Mouse (Mus musculus): ENCODE results near the gene Tmem266. TPM values are rescaled to one million over a fixed set of nuclear protein-coding genes. Genes with fewer than 3 reads are reported as not detected.

Tmem266 gene
- polyA plus RNA-seq, 1 experiment from 2014 or later: 0.52 TPM

GRCm38 (mm10) chr9:55410430-55410829 is 83.7 kb downstream of the Tmem266 start:
- DNase-seq (ENCODE audit: low spot score): no peak
- H3K4me1 ChIP-seq: peaks cover 57% of the 10 kb centered on the region
- no peak overlapping the region for H3K27ac ChIP-seq (replicated peaks)
- no peak overlapping the region for H3K4me3 ChIP-seq
- H3K9me3 ChIP-seq: no peaks in the 10 kb centered on the region
- WGBS: 59% methylated on average over 6 of the region's 6 CpGs
- no peaks in the 10 kb centered on the region; the same call in 1 of the 2 replicates for H3K27me3 ChIP-seq (replicated peaks; ENCODE audit: low read depth, poor library complexity, severe bottlenecking)
- no peaks in the 10 kb centered on the region for H3K36me3 ChIP-seq (replicated peaks)

- no peak overlapping the region for H3K4me3 ChIP-seq
- no peaks in the 10 kb centered on the region for H3K9me3 ChIP-seq
- 36% methylated on average over 6 of the region's 6 CpGs for WGBS
- no peaks in the 10 kb centered on the region; the same call in 1 of the 2 replicates for H3K27me3 ChIP-seq (replicated peaks; ENCODE audit: low read depth, poor library complexity, severe bottlenecking)
- H3K4me1 ChIP-seq: peaks cover 52% of the 10 kb centered on the region
- no peak for DNase-seq (ENCODE audit: low spot score)
- no peak overlapping the region; the same call in 1 of the 2 replicates for H3K27ac ChIP-seq (replicated peaks)
- no peaks in the 10 kb centered on the region for H3K36me3 ChIP-seq (replicated peaks)
Observed at GRCm38 (mm10) chr9:55411154-55411553, 84.4 kb downstream of the Tmem266 start.

GRCm38 (mm10) chr9:55421786-55422185 is 95.1 kb downstream of the Tmem266 start:
- DNase-seq (ENCODE audit: low spot score): no peak
- Histone ChIP-seq H3K4me3 (no peak overlapping the region), H3K4me1 (peaks cover 29% of the 10 kb centered on the region), H3K36me3 (replicated peaks) (no peaks in the 10 kb centered on the region), H3K27me3 (replicated peaks; ENCODE audit: low read depth, poor library complexity, severe bottlenecking) (no peaks in the 10 kb centered on the region), H3K27ac (replicated peaks) (no peak overlapping the region), H3K9me3 (peaks cover 12% of the 10 kb centered on the region)
- WGBS: 88% methylated on average over 3 of the region's 3 CpGs

GRCm38 (mm10) chr9:55423451-55424424 is 97.0 kb downstream of the Tmem266 start:
- no peaks in the 10 kb centered on the region for H3K27me3 ChIP-seq (replicated peaks; ENCODE audit: low read depth, poor library complexity, severe bottlenecking)
- H3K36me3 ChIP-seq (replicated peaks): no peaks in the 10 kb centered on the region
- 80% methylated on average over 14 of the region's 14 CpGs for whole genome bisulfite sequencing
- no peak for DNase-seq (ENCODE audit: low spot score)
- peaks cover 34% of the 10 kb centered on the region for H3K4me1 ChIP-seq
- peak overlapping the region; percentile 64; the same call in 1 of the 2 replicates for H3K27ac ChIP-seq (replicated peaks)
- H3K4me3 ChIP-seq: no peak overlapping the region
- H3K9me3 ChIP-seq: peaks cover 12% of the 10 kb centered on the region

- H3K4me1 ChIP-seq: peaks cover 46% of the 10 kb centered on the region
- H3K9me3 ChIP-seq: peaks cover 12% of the 10 kb centered on the region
- WGBS: 34% methylated on average over 7 of the region's 7 CpGs
- H3K4me3 ChIP-seq: no peak overlapping the region
- H3K27ac ChIP-seq (replicated peaks): peak overlapping the region; percentile 64
- DNase-seq (ENCODE audit: low spot score): peak; percentile 61
- H3K27me3 ChIP-seq (replicated peaks; ENCODE audit: low read depth, poor library complexity, severe bottlenecking): peaks cover 8% of the 10 kb centered on the region
- no peaks in the 10 kb centered on the region for H3K36me3 ChIP-seq (replicated peaks)
Observed at GRCm38 (mm10) chr9:55425271-55425810, 98.6 kb downstream of the Tmem266 start.

- Histone ChIP-seq H3K36me3 (replicated peaks) (no peaks in the 10 kb centered on the region), H3K4me3 (no peak overlapping the region; the same call in 1 of the 2 replicates), H3K27ac (replicated peaks) (peak overlapping the region; percentile 66), H3K27me3 (replicated peaks; ENCODE audit: low read depth, poor library complexity, severe bottlenecking) (peaks cover 29% of the 10 kb centered on the region), H3K4me1 (peaks cover 41% of the 10 kb centered on the region), H3K9me3 (no peaks in the 10 kb centered on the region)
- 32% methylated on average over 12 of the region's 12 CpGs for WGBS
- peak; percentile 84 for DNase-seq (ENCODE audit: low spot score)
Observed at GRCm38 (mm10) chr9:55429242-55429975, 102.7 kb downstream of the Tmem266 start.

GRCm38 (mm10) chr9:55430133-55430532 is 103.4 kb downstream of the Tmem266 start:
- Histone ChIP-seq H3K4me3 (peak overlapping the region; percentile 32), H3K9me3 (no peaks in the 10 kb centered on the region), H3K4me1 (peaks cover 33% of the 10 kb centered on the region), H3K36me3 (replicated peaks) (no peaks in the 10 kb centered on the region), H3K27me3 (replicated peaks; ENCODE audit: low read depth, poor library complexity, severe bottlenecking) (peaks cover 29% of the 10 kb centered on the region), H3K27ac (replicated peaks) (peak overlapping the region; percentile 66)
- DNase-seq (ENCODE audit: low spot score): peak; percentile 63
- 21% methylated on average over 20 of the region's 20 CpGs for WGBS

GRCm38 (mm10) chr9:55432306-55433289 is 105.9 kb downstream of the Tmem266 start:
- H3K9me3 ChIP-seq: no peaks in the 10 kb centered on the region

GRCm38 (mm10) chr9:55433875-55434274 is 107.2 kb downstream of the Tmem266 start:
- 84% methylated on average over 5 of the region's 5 CpGs for WGBS
- no peaks in the 10 kb centered on the region for H3K9me3 ChIP-seq
- H3K27ac ChIP-seq (replicated peaks): no peak overlapping the region
- no peak for DNase-seq (ENCODE audit: low spot score)
- H3K4me1 ChIP-seq: peaks cover 10% of the 10 kb centered on the region
- peaks cover 29% of the 10 kb centered on the region for H3K27me3 ChIP-seq (replicated peaks; ENCODE audit: low read depth, poor library complexity, severe bottlenecking)
- H3K36me3 ChIP-seq (replicated peaks): no peaks in the 10 kb centered on the region
- H3K4me3 ChIP-seq: no peak overlapping the region

More at GRCm38 (mm10) chr9:55432306-55433289, 105.9 kb downstream of the Tmem266 start:
- peaks cover 14% of the 10 kb centered on the region for H3K4me1 ChIP-seq
- no peak overlapping the region for H3K27ac ChIP-seq (replicated peaks)
- H3K4me3 ChIP-seq: no peak overlapping the region
- 72% methylated on average over 14 of the region's 14 CpGs for WGBS
- DNase-seq (ENCODE audit: low spot score): no peak
- H3K36me3 ChIP-seq (replicated peaks): no peaks in the 10 kb centered on the region
- H3K27me3 ChIP-seq (replicated peaks; ENCODE audit: low read depth, poor library complexity, severe bottlenecking): peaks cover 29% of the 10 kb centered on the region

- WGBS: 67% methylated on average over 3 of the region's 3 CpGs
- DNase-seq (ENCODE audit: low spot score): no peak
- Histone ChIP-seq H3K9me3 (no peaks in the 10 kb centered on the region), H3K27ac (replicated peaks) (no peak overlapping the region), H3K4me3 (no peak overlapping the region), H3K36me3 (replicated peaks) (no peaks in the 10 kb centered on the region), H3K4me1 (no peaks in the 10 kb centered on the region), H3K27me3 (replicated peaks; ENCODE audit: low read depth, poor library complexity, severe bottlenecking) (no peaks in the 10 kb centered on the region)
Observed at GRCm38 (mm10) chr9:55438433-55438832, 111.7 kb downstream of the Tmem266 start.

GRCm38 (mm10) chr9:55439206-55439780 is 112.6 kb downstream of the Tmem266 start:
- 86% methylated on average over 5 of the region's 5 CpGs for WGBS
- H3K4me1 ChIP-seq: no peaks in the 10 kb centered on the region
- H3K36me3 ChIP-seq (replicated peaks): no peaks in the 10 kb centered on the region
- no peak overlapping the region for H3K27ac ChIP-seq (replicated peaks)
- DNase-seq (ENCODE audit: low spot score): no peak
- H3K4me3 ChIP-seq: no peak overlapping the region
- no peaks in the 10 kb centered on the region for H3K9me3 ChIP-seq
- H3K27me3 ChIP-seq (replicated peaks; ENCODE audit: low read depth, poor library complexity, severe bottlenecking): no peaks in the 10 kb centered on the region
